Mouse (Mus musculus): Measurements from ENCODE around the gene Chn1. TPM values are rescaled to one million over a fixed set of nuclear protein-coding genes. Genes with fewer than 3 reads are reported as not detected.
A peak's percentile ranks its signal among the peaks of the same experiment; 100 is the strongest.

Chn1 gene
- polyA plus RNA-seq, 1 experiment from 2014 or later, result 116 TPM

- Histone ChIP-seq H3K27me3 (ENCODE audit: control insufficient read depth, insufficient read depth, low read length) (no peaks in the 10 kb centered on the region), H3K27ac (ENCODE audit: low read depth, low read length) (no peak overlapping the region), H3K4me1 (ENCODE audit: control insufficient read depth, insufficient read depth, low read length) (no peaks in the 10 kb centered on the region), H3K4me2 (ENCODE audit: low read depth) (no peak overlapping the region), H3K9me3 (ENCODE audit: control insufficient read depth, low read length) (no peaks in the 10 kb centered on the region), H3K36me3 (ENCODE audit: control insufficient read depth, insufficient read depth, low read length) (no peaks in the 10 kb centered on the region), H3K9ac (ENCODE audit: low read length) (no peak overlapping the region), H3K4me3 (ENCODE audit: low read depth, low read length) (no peak overlapping the region)
- ATAC-seq (ENCODE audit: insufficient read depth, low FRiP score, low TSS enrichment), result no peak
- 93% methylated on average over 11 of the region's 11 CpGs for WGBS
- no peak for DNase-seq (ENCODE audit: low spot score)
These were observed 177.4 kb downstream of the Chn1 start for GRCm38 (mm10) chr2:73597772-73598171.

- no peak overlapping the region for H3K4me2 ChIP-seq (ENCODE audit: low read depth)
- H3K27ac ChIP-seq (ENCODE audit: low read depth, low read length), result no peak overlapping the region
- peaks cover 5% of the 10 kb centered on the region; the same call in 1 of the 2 replicates for H3K4me1 ChIP-seq (ENCODE audit: control insufficient read depth, insufficient read depth, low read length)
- no peaks in the 10 kb centered on the region for H3K36me3 ChIP-seq (ENCODE audit: control insufficient read depth, insufficient read depth, low read length)
- no peaks in the 10 kb centered on the region for H3K27me3 ChIP-seq (ENCODE audit: control insufficient read depth, insufficient read depth, low read length)
- DNase-seq (ENCODE audit: low spot score), result no peak
- ATAC-seq (ENCODE audit: insufficient read depth, low FRiP score, low TSS enrichment), result no peak
- H3K9me3 ChIP-seq (ENCODE audit: control insufficient read depth, low read length), result no peaks in the 10 kb centered on the region
- H3K4me3 ChIP-seq (ENCODE audit: low read depth, low read length), result no peak overlapping the region
- 42% methylated on average over 9 of the region's 9 CpGs for WGBS
- H3K9ac ChIP-seq (ENCODE audit: low read length), result no peak overlapping the region
These were observed 178.4 kb downstream of the Chn1 start for GRCm38 (mm10) chr2:73596786-73597185.

- DNase-seq (ENCODE audit: low spot score) (no peak), ATAC-seq (ENCODE audit: insufficient read depth, low FRiP score, low TSS enrichment) (no peak)
- H3K9ac ChIP-seq (ENCODE audit: low read length), result no peak overlapping the region
- H3K4me2 ChIP-seq (ENCODE audit: low read depth), result no peak overlapping the region
- H3K36me3 ChIP-seq (ENCODE audit: control insufficient read depth, insufficient read depth, low read length), result no peaks in the 10 kb centered on the region
- H3K27ac ChIP-seq (ENCODE audit: low read depth, low read length), result no peak overlapping the region
- H3K27me3 ChIP-seq (ENCODE audit: control insufficient read depth, insufficient read depth, low read length), result no peaks in the 10 kb centered on the region
- H3K4me1 ChIP-seq (ENCODE audit: control insufficient read depth, insufficient read depth, low read length), result peaks cover 5% of the 10 kb centered on the region; the same call in 1 of the 2 replicates
- no peak overlapping the region for H3K4me3 ChIP-seq (ENCODE audit: low read depth, low read length)
- H3K9me3 ChIP-seq (ENCODE audit: control insufficient read depth, low read length), result no peaks in the 10 kb centered on the region
- 76% methylated on average over 5 of the region's 5 CpGs for WGBS
These were observed 178.8 kb downstream of the Chn1 start for GRCm38 (mm10) chr2:73596326-73596725.

GRCm38 (mm10) chr2:73593101-73593439, 182.1 kb downstream of the Chn1 start:
- H3K9ac ChIP-seq (ENCODE audit: low read length), result no peak overlapping the region
- 63% methylated on average over 2 of the region's 2 CpGs for WGBS

GRCm38 (mm10) chr2:73592231-73593100, 182.7 kb downstream of the Chn1 start:
- no peaks in the 10 kb centered on the region for H3K27me3 ChIP-seq (ENCODE audit: control insufficient read depth, insufficient read depth, low read length)
- no peak for ATAC-seq (ENCODE audit: insufficient read depth, low FRiP score, low TSS enrichment)
- H3K4me1 ChIP-seq (ENCODE audit: control insufficient read depth, insufficient read depth, low read length), result peaks cover 12% of the 10 kb centered on the region; the same call in 1 of the 2 replicates
- no peak overlapping the region for H3K9ac ChIP-seq (ENCODE audit: low read length)
- H3K27ac ChIP-seq (ENCODE audit: low read depth, low read length), result no peak overlapping the region
- no peak for DNase-seq (ENCODE audit: low spot score)
- no peaks in the 10 kb centered on the region for H3K36me3 ChIP-seq (ENCODE audit: control insufficient read depth, insufficient read depth, low read length)
- 73% methylated on average over 14 of the region's 14 CpGs for WGBS
- no peaks in the 10 kb centered on the region for H3K9me3 ChIP-seq (ENCODE audit: control insufficient read depth, low read length)
- H3K4me3 ChIP-seq (ENCODE audit: low read depth, low read length), result no peak overlapping the region
- H3K4me2 ChIP-seq (ENCODE audit: low read depth), result no peak overlapping the region

More at GRCm38 (mm10) chr2:73593101-73593439, 182.1 kb downstream of the Chn1 start:
- no peak for ATAC-seq (ENCODE audit: insufficient read depth, low FRiP score, low TSS enrichment)
- Histone ChIP-seq H3K27me3 (ENCODE audit: control insufficient read depth, insufficient read depth, low read length) (no peaks in the 10 kb centered on the region), H3K4me1 (ENCODE audit: control insufficient read depth, insufficient read depth, low read length) (peaks cover 12% of the 10 kb centered on the region; the same call in 1 of the 2 replicates), H3K4me2 (ENCODE audit: low read depth) (no peak overlapping the region), H3K4me3 (ENCODE audit: low read depth, low read length) (no peak overlapping the region), H3K36me3 (ENCODE audit: control insufficient read depth, insufficient read depth, low read length) (no peaks in the 10 kb centered on the region), H3K9me3 (ENCODE audit: control insufficient read depth, low read length) (no peaks in the 10 kb centered on the region), H3K27ac (ENCODE audit: low read depth, low read length) (no peak overlapping the region)
- DNase-seq (ENCODE audit: low spot score), result no peak

- Histone ChIP-seq H3K27me3 (ENCODE audit: control insufficient read depth, insufficient read depth, low read length) (no peaks in the 10 kb centered on the region), H3K4me2 (ENCODE audit: low read depth) (no peak overlapping the region), H3K27ac (ENCODE audit: low read depth, low read length) (no peak overlapping the region), H3K36me3 (ENCODE audit: control insufficient read depth, insufficient read depth, low read length) (no peaks in the 10 kb centered on the region), H3K4me3 (ENCODE audit: low read depth, low read length) (no peak overlapping the region), H3K9ac (ENCODE audit: low read length) (no peak overlapping the region), H3K4me1 (ENCODE audit: control insufficient read depth, insufficient read depth, low read length) (peaks cover 12% of the 10 kb centered on the region; the same call in 1 of the 2 replicates), H3K9me3 (ENCODE audit: control insufficient read depth, low read length) (no peaks in the 10 kb centered on the region)
- DNase-seq (ENCODE audit: low spot score) (no peak), ATAC-seq (ENCODE audit: insufficient read depth, low FRiP score, low TSS enrichment) (no peak)
- 47% methylated on average over 6 of the region's 6 CpGs for WGBS
These were observed 183.9 kb downstream of the Chn1 start for GRCm38 (mm10) chr2:73591246-73591645.

GRCm38 (mm10) chr2:73590106-73590505, 185.0 kb downstream of the Chn1 start:
- Histone ChIP-seq H3K4me1 (ENCODE audit: control insufficient read depth, insufficient read depth, low read length) (peaks cover 12% of the 10 kb centered on the region; the same call in 1 of the 2 replicates), H3K27ac (ENCODE audit: low read depth, low read length) (no peak overlapping the region), H3K36me3 (ENCODE audit: control insufficient read depth, insufficient read depth, low read length) (no peaks in the 10 kb centered on the region), H3K27me3 (ENCODE audit: control insufficient read depth, insufficient read depth, low read length) (no peaks in the 10 kb centered on the region), H3K9me3 (ENCODE audit: control insufficient read depth, low read length) (no peaks in the 10 kb centered on the region), H3K4me3 (ENCODE audit: low read depth, low read length) (peak overlapping the region; percentile 18; the same call in 1 of the 2 replicates), H3K4me2 (ENCODE audit: low read depth) (peak overlapping the region; percentile 40), H3K9ac (ENCODE audit: low read length) (no peak overlapping the region)
- ATAC-seq (ENCODE audit: insufficient read depth, low FRiP score, low TSS enrichment) (no peak), DNase-seq (ENCODE audit: low spot score) (peak; percentile 59)
- 11% methylated on average over 12 of the region's 12 CpGs for whole genome bisulfite sequencing

GRCm38 (mm10) chr2:73588951-73589350, 186.2 kb downstream of the Chn1 start:
- H3K9me3 ChIP-seq (ENCODE audit: control insufficient read depth, low read length), result no peaks in the 10 kb centered on the region
- no peak overlapping the region for H3K27ac ChIP-seq (ENCODE audit: low read depth, low read length)
- no peaks in the 10 kb centered on the region for H3K27me3 ChIP-seq (ENCODE audit: control insufficient read depth, insufficient read depth, low read length)
- H3K36me3 ChIP-seq (ENCODE audit: control insufficient read depth, insufficient read depth, low read length), result no peaks in the 10 kb centered on the region
- H3K4me1 ChIP-seq (ENCODE audit: control insufficient read depth, insufficient read depth, low read length), result peaks cover 12% of the 10 kb centered on the region; the same call in 1 of the 2 replicates
- H3K4me2 ChIP-seq (ENCODE audit: low read depth), result no peak overlapping the region
- WGBS, result 83% methylated on average over 2 of the region's 2 CpGs
- DNase-seq (ENCODE audit: low spot score), result no peak
- H3K4me3 ChIP-seq (ENCODE audit: low read depth, low read length), result no peak overlapping the region
- no peak for ATAC-seq (ENCODE audit: insufficient read depth, low FRiP score, low TSS enrichment)
- no peak overlapping the region for H3K9ac ChIP-seq (ENCODE audit: low read length)

GRCm38 (mm10) chr2:73587109-73587506, 188.0 kb downstream of the Chn1 start:
- no peak overlapping the region for H3K9ac ChIP-seq (ENCODE audit: low read length)
- no peak overlapping the region for H3K27ac ChIP-seq (ENCODE audit: low read depth, low read length)
- ATAC-seq (ENCODE audit: insufficient read depth, low FRiP score, low TSS enrichment) (no peak), DNase-seq (ENCODE audit: low spot score) (no peak)
- H3K4me1 ChIP-seq (ENCODE audit: control insufficient read depth, insufficient read depth, low read length), result peaks cover 10% of the 10 kb centered on the region; the same call in 1 of the 2 replicates
- no peaks in the 10 kb centered on the region for H3K36me3 ChIP-seq (ENCODE audit: control insufficient read depth, insufficient read depth, low read length)
- no peaks in the 10 kb centered on the region for H3K27me3 ChIP-seq (ENCODE audit: control insufficient read depth, insufficient read depth, low read length)
- H3K4me3 ChIP-seq (ENCODE audit: low read depth, low read length), result no peak overlapping the region
- WGBS, result 61% methylated on average over 4 of the region's 4 CpGs
- no peak overlapping the region for H3K4me2 ChIP-seq (ENCODE audit: low read depth)
- H3K9me3 ChIP-seq (ENCODE audit: control insufficient read depth, low read length), result no peaks in the 10 kb centered on the region

All from neural tube, embryonic 11.5 days (tissue).